Mouse (Mus musculus): ENCODE measurements around the gene Wdr76. TPM values are rescaled to one million over a fixed set of nuclear protein-coding genes. Genes with fewer than 3 reads are reported as not detected.
"Not testable (repeated sequence)": the region's sequence is repeated elsewhere in the genome, so short reads cannot be mapped to it uniquely, and the experiment has no call there.

Wdr76 gene
- polyA plus RNA-seq, 1 experiment from 2014 or later = 3.2 TPM

DNA sequence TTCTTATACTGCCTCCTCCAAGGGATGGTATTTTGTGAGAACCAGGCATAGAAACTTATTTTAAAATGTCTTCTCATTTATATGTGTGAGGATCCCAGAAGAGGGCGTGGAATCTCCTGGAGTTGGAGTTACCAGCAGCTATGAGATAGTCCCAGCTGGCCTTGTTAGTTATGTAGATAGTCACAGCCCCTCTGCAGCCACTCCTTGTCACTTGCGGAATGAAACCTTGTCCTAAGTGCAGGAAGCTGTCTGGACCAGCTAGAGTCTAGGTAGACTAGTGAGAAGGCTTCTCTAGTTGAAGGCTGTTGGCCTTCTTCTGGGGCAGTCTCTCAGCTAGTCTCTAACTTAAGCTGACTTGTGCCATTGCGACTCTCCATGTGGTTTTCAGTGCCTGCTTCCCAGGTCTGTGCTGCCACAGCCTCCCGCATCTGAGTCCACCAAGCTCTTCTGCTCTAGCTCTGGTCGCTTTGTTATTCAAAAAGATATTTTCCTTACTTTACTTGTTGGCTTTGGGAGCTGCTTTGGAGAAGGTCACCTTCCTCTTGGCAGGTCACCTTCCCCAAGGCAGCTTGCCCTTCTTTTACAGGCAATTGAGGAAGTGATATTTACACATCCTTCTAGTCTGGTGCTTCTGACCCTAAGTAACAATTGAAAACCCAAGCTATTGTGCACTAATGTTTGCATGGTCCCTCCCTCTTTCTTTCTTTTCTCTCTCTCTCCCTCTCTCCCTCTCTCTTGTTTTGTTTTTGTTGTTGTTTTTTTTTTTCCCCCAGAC lies 6.7 kb downstream of the Wdr76 start:
- H3K36me3 ChIP-seq (ENCODE audit: control insufficient read depth, insufficient read depth, low read length); ATAC-seq; H3K4me3 ChIP-seq (ENCODE audit: low read depth, low read length); H3K9ac ChIP-seq (ENCODE audit: low read depth, low read length); H3K27me3 ChIP-seq (ENCODE audit: control insufficient read depth, insufficient read depth, low read depth, low read length); H3K4me2 ChIP-seq (ENCODE audit: low read length); H3K27ac ChIP-seq (ENCODE audit: low read length); H3K4me1 ChIP-seq (ENCODE audit: control insufficient read depth, insufficient read depth, low read length); H3K9me3 ChIP-seq (replicated peaks; ENCODE audit: control insufficient read depth, low read length, poor library complexity, severe bottlenecking): not testable (repeated sequence)
- 93% methylated on average over 4 of the region's 5 CpGs for WGBS

DNA sequence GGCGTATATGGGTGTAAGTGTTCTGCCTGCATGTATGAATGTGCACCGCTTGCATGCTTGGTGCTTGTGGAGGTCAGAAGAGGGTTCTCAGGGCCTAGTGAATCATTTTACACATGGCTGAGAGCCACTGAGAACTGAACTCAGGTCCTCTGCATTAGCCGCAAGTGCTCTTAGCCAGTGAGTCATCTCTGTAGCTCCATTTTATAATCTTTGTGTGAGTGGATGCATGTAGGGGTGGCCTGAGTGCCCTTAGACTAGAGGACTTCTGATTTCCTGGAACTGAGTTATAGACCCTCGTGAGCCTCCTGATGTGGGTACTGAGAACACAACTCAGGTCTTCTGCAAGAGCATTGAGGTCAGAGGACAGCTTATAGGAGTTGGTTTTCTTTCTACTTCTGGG lies 7.7 kb downstream of the Wdr76 start:
- Histone ChIP-seq H3K9me3 (replicated peaks; ENCODE audit: control insufficient read depth, low read length, poor library complexity, severe bottlenecking) (no peaks in the 10 kb centered on the region), H3K27me3 (ENCODE audit: control insufficient read depth, insufficient read depth, low read depth, low read length) (no peaks in the 10 kb centered on the region), H3K9ac (ENCODE audit: low read depth, low read length) (no peak overlapping the region), H3K4me1 (ENCODE audit: control insufficient read depth, insufficient read depth, low read length) (no peaks in the 10 kb centered on the region), H3K27ac (ENCODE audit: low read length) (no peak overlapping the region), H3K4me3 (ENCODE audit: low read depth, low read length) (no peak overlapping the region), H3K36me3 (ENCODE audit: control insufficient read depth, insufficient read depth, low read length) (no peaks in the 10 kb centered on the region), H3K4me2 (ENCODE audit: low read length) (no peak overlapping the region)
- 94% methylated on average over 4 of the region's 4 CpGs for WGBS
- no peak for ATAC-seq

DNA sequence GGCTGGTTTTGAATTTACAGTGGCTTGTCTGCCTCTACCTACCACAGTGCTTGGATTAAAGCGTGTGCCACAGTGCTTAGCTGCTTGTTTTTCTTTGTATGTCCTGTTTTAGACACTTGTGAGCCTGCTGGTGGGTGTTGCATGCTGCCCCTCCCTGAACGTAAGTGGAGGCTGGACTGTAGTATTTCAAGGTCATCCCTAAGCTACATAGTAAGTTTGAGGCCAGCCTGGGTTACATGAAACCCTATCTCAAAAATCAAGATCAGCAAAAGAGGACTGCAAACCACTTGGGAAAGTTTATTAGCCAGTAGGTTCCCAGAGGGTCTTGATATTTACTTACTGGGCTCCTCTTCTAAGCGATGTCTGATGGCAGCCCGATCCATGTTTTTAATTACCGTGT lies 11.6 kb downstream of the Wdr76 start:
- Histone ChIP-seq H3K27ac (ENCODE audit: low read length) (no peak overlapping the region), H3K4me1 (ENCODE audit: control insufficient read depth, insufficient read depth, low read length) (no peaks in the 10 kb centered on the region), H3K27me3 (ENCODE audit: control insufficient read depth, insufficient read depth, low read depth, low read length) (no peaks in the 10 kb centered on the region), H3K4me3 (ENCODE audit: low read depth, low read length) (no peak overlapping the region), H3K9ac (ENCODE audit: low read depth, low read length) (no peak overlapping the region), H3K36me3 (ENCODE audit: control insufficient read depth, insufficient read depth, low read length) (no peaks in the 10 kb centered on the region), H3K4me2 (ENCODE audit: low read length) (no peak overlapping the region), H3K9me3 (replicated peaks; ENCODE audit: control insufficient read depth, low read length, poor library complexity, severe bottlenecking) (no peaks in the 10 kb centered on the region)
- no peak for ATAC-seq
- 97% methylated on average over 5 of the region's 5 CpGs for WGBS

DNA sequence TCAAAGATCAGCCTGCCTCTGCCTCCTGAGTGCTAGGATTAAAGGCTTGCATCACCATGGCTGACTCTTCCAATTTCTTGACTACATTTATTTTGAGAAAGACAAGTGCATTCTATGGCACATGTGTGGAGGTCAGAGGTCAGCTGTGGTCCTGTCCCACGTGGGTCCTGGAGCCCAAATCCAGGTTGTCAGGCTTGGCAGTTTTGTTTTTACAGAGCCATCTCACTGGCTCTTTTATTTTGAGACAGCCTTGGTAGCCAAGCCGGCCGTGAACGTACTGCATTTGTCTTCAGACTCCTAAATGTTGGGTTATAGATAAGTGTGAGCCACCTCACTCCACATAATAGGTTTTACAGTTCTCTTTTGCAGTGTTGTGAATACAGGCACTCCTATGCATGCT lies 12.2 kb downstream of the Wdr76 start:
- WGBS = 93% methylated on average over 4 of the region's 4 CpGs
- ATAC-seq; H3K4me1 ChIP-seq (ENCODE audit: control insufficient read depth, insufficient read depth, low read length): not testable (repeated sequence)

DNA sequence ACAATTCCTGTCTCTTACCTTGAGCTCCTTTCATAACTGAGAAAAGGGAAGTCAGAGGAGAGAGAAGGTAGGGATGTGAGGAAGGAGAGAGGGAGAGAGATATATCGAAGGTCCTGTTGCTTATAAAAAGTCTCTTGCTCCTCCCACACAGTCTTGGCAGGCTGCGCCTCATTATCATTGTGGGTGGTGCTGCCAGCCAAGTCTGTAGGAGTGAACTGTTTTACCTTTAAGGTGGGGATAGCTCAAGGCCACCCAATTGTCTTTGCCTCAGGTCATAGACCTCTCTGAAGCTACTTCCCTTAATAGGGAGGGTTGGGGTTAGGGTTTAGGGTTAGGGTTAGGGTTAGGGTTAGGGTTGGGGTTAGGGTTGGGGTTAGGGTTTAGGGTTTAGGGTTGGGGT lies 15.5 kb downstream of the Wdr76 start:
- 96% methylated on average over 2 of the region's 2 CpGs for WGBS
- H3K4me1 ChIP-seq (ENCODE audit: control insufficient read depth, insufficient read depth, low read length) = no peaks in the 10 kb centered on the region
- H3K4me3 ChIP-seq (ENCODE audit: low read depth, low read length) = no peak overlapping the region
- no peak overlapping the region for H3K27ac ChIP-seq (ENCODE audit: low read length)
- H3K27me3 ChIP-seq (ENCODE audit: control insufficient read depth, insufficient read depth, low read depth, low read length) = no peaks in the 10 kb centered on the region
- no peak overlapping the region for H3K9ac ChIP-seq (ENCODE audit: low read depth, low read length)
- H3K36me3 ChIP-seq (ENCODE audit: control insufficient read depth, insufficient read depth, low read length) = no peaks in the 10 kb centered on the region
- ATAC-seq = no peak
- H3K4me2 ChIP-seq (ENCODE audit: low read length) = no peak overlapping the region
- H3K9me3 ChIP-seq (replicated peaks; ENCODE audit: control insufficient read depth, low read length, poor library complexity, severe bottlenecking) = no peaks in the 10 kb centered on the region

More for the DNA sequence above, 12.2 kb downstream of the Wdr76 start:
- H3K9me3 ChIP-seq (replicated peaks; ENCODE audit: control insufficient read depth, low read length, poor library complexity, severe bottlenecking); H3K4me2 ChIP-seq (ENCODE audit: low read length); H3K36me3 ChIP-seq (ENCODE audit: control insufficient read depth, insufficient read depth, low read length); H3K27me3 ChIP-seq (ENCODE audit: control insufficient read depth, insufficient read depth, low read depth, low read length); H3K9ac ChIP-seq (ENCODE audit: low read depth, low read length); H3K4me3 ChIP-seq (ENCODE audit: low read depth, low read length); H3K27ac ChIP-seq (ENCODE audit: low read length): not testable (repeated sequence)

DNA sequence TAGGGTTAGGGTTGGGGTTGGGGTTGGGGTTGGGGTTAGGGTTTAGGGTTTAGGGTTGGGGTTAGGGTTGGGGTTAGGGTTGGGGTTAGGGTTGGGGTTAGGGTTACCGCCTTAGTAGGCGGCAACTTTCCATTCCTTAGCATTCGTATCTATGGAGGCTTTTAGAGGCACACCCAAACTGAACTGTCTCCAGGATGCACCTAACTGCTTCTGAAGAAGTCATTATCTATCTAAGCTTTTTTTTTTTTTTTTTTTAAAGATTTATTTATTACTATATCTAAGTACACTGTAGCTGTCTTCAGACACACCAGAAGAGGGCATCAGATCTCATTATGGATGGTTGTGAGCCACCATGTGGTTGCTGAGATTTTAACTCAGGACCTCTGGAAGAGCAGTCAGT lies 16.3 kb downstream of the Wdr76 start:
- not testable (repeated sequence) for ATAC-seq; H3K4me2 ChIP-seq (ENCODE audit: low read length); H3K4me1 ChIP-seq (ENCODE audit: control insufficient read depth, insufficient read depth, low read length); H3K27ac ChIP-seq (ENCODE audit: low read length); H3K27me3 ChIP-seq (ENCODE audit: control insufficient read depth, insufficient read depth, low read depth, low read length); H3K4me3 ChIP-seq (ENCODE audit: low read depth, low read length); H3K36me3 ChIP-seq (ENCODE audit: control insufficient read depth, insufficient read depth, low read length); H3K9me3 ChIP-seq (replicated peaks; ENCODE audit: control insufficient read depth, low read length, poor library complexity, severe bottlenecking); H3K9ac ChIP-seq (ENCODE audit: low read depth, low read length)
- 97% methylated on average over 3 of the region's 3 CpGs for whole genome bisulfite sequencing

DNA sequence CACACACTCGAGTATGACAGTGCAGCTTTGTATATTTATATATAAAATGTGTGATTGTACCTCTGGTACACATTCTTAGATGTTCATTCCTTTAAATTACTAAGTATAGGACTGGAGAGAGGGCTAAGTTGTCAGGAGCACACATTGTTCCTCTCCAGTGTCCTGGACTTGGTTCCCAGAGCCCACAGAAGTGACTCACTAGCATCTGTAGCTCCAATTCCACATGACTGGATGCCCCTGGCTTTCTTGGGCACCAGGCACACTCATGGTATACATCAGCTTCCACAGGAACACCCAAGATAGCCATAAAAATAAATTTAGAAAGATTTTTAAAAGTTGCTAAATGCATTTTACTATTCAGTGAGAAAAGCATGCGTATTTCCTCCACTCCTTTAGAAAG lies 18.5 kb downstream of the Wdr76 start:
- Histone ChIP-seq H3K36me3 (ENCODE audit: control insufficient read depth, insufficient read depth, low read length) (no peaks in the 10 kb centered on the region), H3K4me3 (ENCODE audit: low read depth, low read length) (no peak overlapping the region), H3K4me1 (ENCODE audit: control insufficient read depth, insufficient read depth, low read length) (no peaks in the 10 kb centered on the region), H3K9me3 (replicated peaks; ENCODE audit: control insufficient read depth, low read length, poor library complexity, severe bottlenecking) (no peaks in the 10 kb centered on the region), H3K9ac (ENCODE audit: low read depth, low read length) (no peak overlapping the region), H3K4me2 (ENCODE audit: low read length) (no peak overlapping the region), H3K27me3 (ENCODE audit: control insufficient read depth, insufficient read depth, low read depth, low read length) (no peaks in the 10 kb centered on the region), H3K27ac (ENCODE audit: low read length) (no peak overlapping the region)
- ATAC-seq = no peak
- 94% methylated on average over 2 of the region's 2 CpGs for WGBS

DNA sequence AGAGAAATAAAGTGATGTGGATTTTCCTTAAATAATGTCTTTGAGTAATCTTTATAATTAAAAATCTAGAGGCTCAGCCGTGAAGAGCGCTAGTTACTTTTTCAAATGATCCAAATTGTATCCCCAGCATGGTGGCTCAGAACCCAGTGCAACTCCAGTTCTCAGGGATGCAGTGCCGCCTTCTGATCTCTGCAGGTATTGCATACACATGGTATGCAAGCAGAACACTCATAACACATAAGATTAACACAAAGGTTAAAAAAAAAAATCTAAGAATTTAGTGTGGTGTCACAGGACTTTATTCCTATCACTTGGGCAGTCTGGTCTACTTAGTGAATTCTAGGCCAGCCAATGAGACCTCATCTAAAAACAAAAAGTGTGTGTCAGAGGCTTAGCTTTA lies 38.3 kb downstream of the Wdr76 start:
- Histone ChIP-seq H3K27ac (ENCODE audit: low read length) (no peak overlapping the region), H3K9me3 (replicated peaks; ENCODE audit: control insufficient read depth, low read length, poor library complexity, severe bottlenecking) (no peaks in the 10 kb centered on the region), H3K36me3 (ENCODE audit: control insufficient read depth, insufficient read depth, low read length) (peaks cover 12% of the 10 kb centered on the region), H3K27me3 (ENCODE audit: control insufficient read depth, insufficient read depth, low read depth, low read length) (no peaks in the 10 kb centered on the region), H3K4me2 (ENCODE audit: low read length) (no peak overlapping the region), H3K4me3 (ENCODE audit: low read depth, low read length) (no peak overlapping the region), H3K4me1 (ENCODE audit: control insufficient read depth, insufficient read depth, low read length) (no peaks in the 10 kb centered on the region), H3K9ac (ENCODE audit: low read depth, low read length) (no peak overlapping the region)
- WGBS = 94% methylated on average over 3 of the region's 3 CpGs
- ATAC-seq = no peak

DNA sequence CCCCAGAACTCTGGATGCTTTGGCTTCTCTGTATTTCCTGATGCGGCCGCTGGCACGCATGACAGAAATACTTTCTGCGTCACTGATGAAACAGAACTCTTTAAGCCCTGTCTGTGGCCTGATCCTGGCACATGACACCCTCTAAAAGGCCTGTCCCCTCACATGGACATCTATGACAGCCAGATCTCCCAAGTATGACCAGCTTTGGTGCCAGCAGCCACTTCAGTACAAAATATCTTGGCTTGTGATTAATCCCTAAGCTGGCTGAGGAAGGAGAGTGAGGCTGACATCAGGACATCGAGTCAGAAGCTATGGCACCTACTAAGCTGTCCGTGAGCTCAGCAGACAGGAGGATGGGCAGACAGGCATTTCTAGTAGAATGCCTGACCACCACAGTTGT lies 43.1 kb downstream of the Wdr76 start:
- no peaks in the 10 kb centered on the region for H3K4me1 ChIP-seq (ENCODE audit: control insufficient read depth, insufficient read depth, low read length)
- H3K9ac ChIP-seq (ENCODE audit: low read depth, low read length) = no peak overlapping the region
- no peaks in the 10 kb centered on the region for H3K27me3 ChIP-seq (ENCODE audit: control insufficient read depth, insufficient read depth, low read depth, low read length)
- no peak overlapping the region for H3K27ac ChIP-seq (ENCODE audit: low read length)
- H3K4me3 ChIP-seq (ENCODE audit: low read depth, low read length) = no peak overlapping the region
- H3K36me3 ChIP-seq (ENCODE audit: control insufficient read depth, insufficient read depth, low read length) = peaks cover 17% of the 10 kb centered on the region
- H3K4me2 ChIP-seq (ENCODE audit: low read length) = no peak overlapping the region
- ATAC-seq = no peak
- no peaks in the 10 kb centered on the region for H3K9me3 ChIP-seq (replicated peaks; ENCODE audit: control insufficient read depth, low read length, poor library complexity, severe bottlenecking)
- 90% methylated on average over 6 of the region's 6 CpGs for WGBS

Data from midbrain, embryonic 16.5 days (tissue).